Mouse (Mus musculus) E14TG2a.4 (cell line): ENCODE measurements around the gene Atp6v1c2.

Experiments
- H3K27me3 ChIP-seq: 2 replicates; pipeline ENCODE4 v1.6.1; 2014; ENCODE audit warnings: low read length, control low read depth; ENCODE audit not compliant: insufficient read depth
- H3K36me3 ChIP-seq: 2 replicates; pipeline ENCODE4 v1.6.1; 2014; ENCODE audit warnings: low read length, control low read depth; ENCODE audit not compliant: insufficient read depth
- H3K4me1 ChIP-seq: replicated peaks from 2 replicates; pipeline ENCODE4 v1.6.1; 2014; ENCODE audit warnings: low read depth, low read length, control low read depth
- H3K4me3 ChIP-seq: replicated peaks from 2 replicates; pipeline ENCODE4 v1.5.1; 2014; ENCODE audit warnings: mild to moderate bottlenecking, low read length
- H3K9me3 ChIP-seq: 2 replicates; pipeline ENCODE4 v1.6.1; 2014; ENCODE audit warnings: low read length, control low read depth
- CTCF ChIP-seq: conservative IDR thresholded peaks from 2 replicates; pipeline ENCODE4 v1.5.1; 2014; ENCODE audit warnings: low read length
- NANOG ChIP-seq: IDR thresholded peaks from 2 replicates; pipeline ENCODE4 v1.6.1; 2014; ENCODE audit warnings: borderline replicate concordance, low read length, mixed read lengths
- POU5F1 ChIP-seq: IDR thresholded peaks from 2 replicates; pipeline ENCODE4 v1.6.1; 2014; ENCODE audit warnings: low read length, borderline replicate concordance

The Atp6v1c2 gene

GRCm38 (mm10) chr12:17261005-17261404, 68.2 kb downstream of the Atp6v1c2 start:
- H3K36me3 ChIP-seq = no peaks in the 10 kb centered on the region
- H3K9me3 ChIP-seq = no peaks in the 10 kb centered on the region
- peaks cover 39% of the 10 kb centered on the region for H3K4me1 ChIP-seq
- no peak overlapping the region for H3K4me3 ChIP-seq
- TF ChIP-seq CTCF = no peak
- no peak for TF ChIP-seq NANOG
- TF ChIP-seq POU5F1 = no peak
- peaks cover 2% of the 10 kb centered on the region; the same call in 1 of the 2 replicates for H3K27me3 ChIP-seq

- H3K9me3 ChIP-seq = no peaks in the 10 kb centered on the region
- H3K4me3 ChIP-seq = no peak overlapping the region
- peaks cover 20% of the 10 kb centered on the region for H3K27me3 ChIP-seq
- H3K4me1 ChIP-seq = peaks cover 19% of the 10 kb centered on the region
- TF ChIP-seq NANOG (no peak), CTCF (no peak), POU5F1 (no peak)
- no peaks in the 10 kb centered on the region for H3K36me3 ChIP-seq
These were observed 70.7 kb downstream of the Atp6v1c2 start for GRCm38 (mm10) chr12:17258431-17258830.

- H3K36me3 ChIP-seq = no peaks in the 10 kb centered on the region
- TF ChIP-seq POU5F1 = no peak
- TF ChIP-seq CTCF = peak; percentile 25; the same call in 1 of the 2 replicates
- no peak overlapping the region for H3K4me3 ChIP-seq
- H3K4me1 ChIP-seq = peaks cover 22% of the 10 kb centered on the region
- H3K9me3 ChIP-seq = no peaks in the 10 kb centered on the region
- peaks cover 30% of the 10 kb centered on the region for H3K27me3 ChIP-seq
These were observed 72.3 kb downstream of the Atp6v1c2 start for GRCm38 (mm10) chr12:17256905-17257304.

DNA sequence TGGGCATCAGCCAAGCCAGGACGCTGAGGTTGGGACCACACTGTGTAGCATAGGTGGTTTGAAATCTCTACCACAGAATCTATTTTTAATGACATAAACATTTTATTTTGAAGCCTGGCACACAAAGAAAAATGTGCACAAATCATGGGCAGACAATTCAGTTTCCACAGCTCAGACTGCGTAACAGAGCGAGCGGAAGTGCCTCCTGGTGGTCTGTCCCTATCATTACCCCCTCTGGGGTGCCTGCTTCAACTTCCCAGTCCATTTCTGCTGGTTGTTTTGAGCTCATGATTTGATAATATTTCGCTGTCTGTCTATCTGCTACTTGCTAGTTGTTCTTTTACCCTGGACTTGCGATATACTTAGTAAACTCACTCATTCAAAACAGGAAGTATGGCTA, 73.6 kb downstream of the Atp6v1c2 start:
- peaks cover 22% of the 10 kb centered on the region for H3K4me1 ChIP-seq
- no peaks in the 10 kb centered on the region for H3K9me3 ChIP-seq
- no peak for TF ChIP-seq NANOG
- no peak for TF ChIP-seq POU5F1
- TF ChIP-seq CTCF = peak; percentile 45
- peaks cover 39% of the 10 kb centered on the region for H3K27me3 ChIP-seq
- H3K4me3 ChIP-seq = no peak overlapping the region
- H3K36me3 ChIP-seq = no peaks in the 10 kb centered on the region

DNA sequence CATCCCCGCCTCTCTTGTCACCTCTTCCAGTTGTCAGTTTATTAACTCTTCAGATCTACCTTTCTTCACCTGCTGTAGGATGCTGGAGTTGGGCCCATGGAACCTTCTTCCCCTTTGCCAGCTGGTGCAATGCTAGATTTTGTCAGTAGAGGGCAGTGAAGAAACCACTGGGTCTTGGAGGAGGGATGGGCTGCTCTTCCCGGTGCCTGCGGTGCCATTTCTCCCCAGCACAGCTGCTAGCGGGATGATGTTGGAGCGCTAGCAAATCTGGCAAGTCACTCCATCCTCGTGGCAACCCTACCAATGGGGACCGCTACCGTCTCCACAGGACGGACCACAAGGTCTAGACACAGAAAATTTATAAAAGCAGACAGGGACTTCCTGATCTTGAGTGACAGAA, 76.1 kb downstream of the Atp6v1c2 start:
- H3K36me3 ChIP-seq = no peaks in the 10 kb centered on the region
- H3K4me3 ChIP-seq = no peak overlapping the region
- TF ChIP-seq CTCF (peak; percentile 99), NANOG (no peak), POU5F1 (no peak)
- H3K9me3 ChIP-seq = no peaks in the 10 kb centered on the region
- H3K27me3 ChIP-seq = peaks cover 39% of the 10 kb centered on the region
- H3K4me1 ChIP-seq = peaks cover 15% of the 10 kb centered on the region

- no peak overlapping the region for H3K4me3 ChIP-seq
- H3K4me1 ChIP-seq = peaks cover 6% of the 10 kb centered on the region
- H3K36me3 ChIP-seq = no peaks in the 10 kb centered on the region
- TF ChIP-seq NANOG (no peak), CTCF (no peak), POU5F1 (no peak)
- no peaks in the 10 kb centered on the region for H3K9me3 ChIP-seq
- peaks cover 37% of the 10 kb centered on the region for H3K27me3 ChIP-seq
These were observed 78.2 kb downstream of the Atp6v1c2 start for GRCm38 (mm10) chr12:17250962-17251361.

DNA sequence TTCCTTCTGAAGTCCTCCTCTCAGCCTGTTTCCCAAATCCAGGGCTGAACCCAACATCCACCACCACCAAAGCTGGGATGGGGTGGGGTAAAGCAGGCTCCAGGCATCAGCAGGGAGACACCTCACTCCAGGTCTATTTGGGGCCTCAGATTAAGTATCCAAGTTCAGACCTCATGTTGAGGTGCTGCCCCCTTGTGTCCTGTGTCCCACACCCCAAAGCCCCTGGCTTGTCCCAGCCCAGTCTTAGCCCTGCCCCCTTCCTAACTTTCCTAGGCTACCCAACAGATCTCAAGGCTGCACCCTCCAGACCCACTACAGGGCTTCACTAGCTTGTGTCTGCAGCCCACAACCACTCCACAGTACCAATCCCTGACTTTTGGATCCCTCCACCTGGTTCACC, 87.1 kb downstream of the Atp6v1c2 start:
- H3K27me3 ChIP-seq = no peaks in the 10 kb centered on the region
- H3K4me3 ChIP-seq = no peak overlapping the region
- no peaks in the 10 kb centered on the region for H3K4me1 ChIP-seq
- TF ChIP-seq POU5F1 = no peak
- TF ChIP-seq CTCF = no peak
- no peak for TF ChIP-seq NANOG
- H3K9me3 ChIP-seq = no peaks in the 10 kb centered on the region
- no peaks in the 10 kb centered on the region for H3K36me3 ChIP-seq

- Histone ChIP-seq H3K9me3 (no peaks in the 10 kb centered on the region), H3K27me3 (no peaks in the 10 kb centered on the region), H3K4me3 (no peak overlapping the region), H3K36me3 (no peaks in the 10 kb centered on the region), H3K4me1 (no peaks in the 10 kb centered on the region)
- no peak for TF ChIP-seq POU5F1
- no peak for TF ChIP-seq NANOG
- no peak for TF ChIP-seq CTCF
These were observed 87.5 kb downstream of the Atp6v1c2 start for GRCm38 (mm10) chr12:17241614-17242013.

DNA sequence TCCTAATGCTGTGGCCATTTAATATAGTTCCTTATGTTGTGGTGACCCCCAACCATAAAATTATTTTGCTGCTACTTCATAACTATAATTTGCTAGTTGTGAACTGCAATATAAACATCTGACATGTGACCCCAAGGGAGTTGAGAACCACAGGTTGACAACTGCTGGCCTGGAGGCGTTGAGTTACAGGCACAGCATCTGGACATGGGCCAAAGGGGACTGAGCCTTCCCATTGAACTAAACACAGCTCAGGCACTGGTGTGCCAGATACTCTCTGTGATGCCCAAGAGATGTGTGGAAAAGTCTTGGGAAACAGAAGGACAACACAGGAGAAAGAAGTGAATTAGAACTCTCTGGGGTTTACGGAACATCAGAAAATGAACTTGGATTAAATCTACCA, 88.1 kb downstream of the Atp6v1c2 start:
- Histone ChIP-seq H3K36me3 (no peaks in the 10 kb centered on the region), H3K4me3 (no peak overlapping the region), H3K9me3 (no peaks in the 10 kb centered on the region), H3K27me3 (0 out of 2 replicates have a peak, but pooled peaks cover 3% of the 10 kb centered on the region), H3K4me1 (no peaks in the 10 kb centered on the region)
- TF ChIP-seq NANOG (no peak), POU5F1 (no peak), CTCF (no peak)

DNA sequence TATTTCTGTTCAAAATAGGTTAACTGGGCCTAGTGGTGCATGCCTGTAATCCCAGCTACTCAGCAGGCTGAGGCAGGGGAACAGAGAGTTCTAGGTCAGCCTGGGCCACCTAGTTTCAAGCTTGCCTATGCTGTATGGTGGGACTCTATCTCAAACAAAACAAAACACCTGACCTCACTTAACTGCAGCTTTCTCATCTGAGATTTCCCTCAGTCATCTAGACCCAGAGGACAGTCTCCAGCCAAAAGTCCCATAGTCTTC, 89.8 kb downstream of the Atp6v1c2 start:
- no peak for TF ChIP-seq CTCF
- no peak for TF ChIP-seq NANOG
- no peak for TF ChIP-seq POU5F1
- H3K9me3 ChIP-seq = no peaks in the 10 kb centered on the region

More for the DNA sequence above, 89.8 kb downstream of the Atp6v1c2 start:
- Histone ChIP-seq H3K4me1 (no peaks in the 10 kb centered on the region), H3K4me3 (no peak overlapping the region), H3K27me3 (0 out of 2 replicates have a peak, but pooled peaks cover 3% of the 10 kb centered on the region), H3K36me3 (no peaks in the 10 kb centered on the region)
